Mouse (Mus musculus): ENCODE measurements around the gene Zfp697. TPM values are rescaled to one million over a fixed set of nuclear protein-coding genes. Genes with fewer than 3 reads are reported as not detected.

The Zfp697 gene
- 0.12 TPM in 1 of 2 replicates, not detected in the other for total RNA-seq (2017)

DNA sequence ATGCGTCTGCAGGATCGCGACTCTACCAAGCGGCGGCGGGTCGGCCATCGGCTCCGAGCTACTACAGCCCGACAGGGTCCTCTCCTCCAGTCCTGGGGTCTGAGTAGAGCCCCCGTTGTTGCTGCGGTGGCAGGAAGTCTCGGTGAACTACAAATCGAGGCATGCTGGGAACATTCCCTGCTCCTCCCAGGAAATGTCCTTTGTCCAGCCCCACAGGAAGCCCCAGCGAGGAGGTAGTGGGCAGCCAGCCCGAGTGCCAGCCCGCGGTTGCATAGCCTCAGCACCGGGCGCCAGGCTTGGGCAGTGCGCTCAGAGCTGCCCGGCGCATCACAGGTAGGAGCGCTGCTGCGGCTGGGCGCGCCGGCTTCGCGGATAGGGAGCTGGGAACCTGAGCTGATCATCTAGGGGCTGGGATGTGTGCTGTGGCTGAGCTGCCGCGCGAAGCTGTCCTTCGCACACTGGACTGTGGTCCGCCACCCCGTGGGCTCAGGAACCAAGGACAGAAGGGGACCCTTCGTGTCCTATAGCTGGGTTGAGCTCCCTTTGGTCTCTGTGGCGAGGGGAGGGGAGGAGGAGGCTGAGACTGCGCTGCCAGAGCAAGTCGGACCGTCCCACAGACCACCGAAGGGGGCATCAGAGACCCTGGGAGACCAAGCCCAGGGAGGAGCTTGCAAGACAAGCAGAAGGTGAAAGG, at the start of gene Zfp697:
Gene Zfp697 (plus strand): TSS at position 216 of the 694 bp plus-strand sequence.
- peak; percentile 21; the same call in 1 of the 2 replicates for ATAC-seq (ENCODE audit: extremely low read depth, insufficient number of reproducible peaks, low FRiP score, poor library complexity, severe bottlenecking)

GRCm38 (mm10) chr3:98334010-98334409, 48.3 kb upstream of the Zfp697 start:
- no peak for ATAC-seq (ENCODE audit: extremely low read depth, insufficient number of reproducible peaks, low FRiP score, poor library complexity, severe bottlenecking)

GRCm38 (mm10) chr3:98335331-98335730, 46.9 kb upstream of the Zfp697 start:
- ATAC-seq (ENCODE audit: extremely low read depth, insufficient number of reproducible peaks, low FRiP score, poor library complexity, severe bottlenecking): no peak

- ATAC-seq (ENCODE audit: extremely low read depth, insufficient number of reproducible peaks, low FRiP score, poor library complexity, severe bottlenecking): no peak
Measured at GRCm38 (mm10) chr3:98335886-98336285, 46.4 kb upstream of the Zfp697 start.

GRCm38 (mm10) chr3:98336661-98337654, 45.3 kb upstream of the Zfp697 start:
- ATAC-seq (ENCODE audit: extremely low read depth, insufficient number of reproducible peaks, low FRiP score, poor library complexity, severe bottlenecking): peak; percentile 58

DNA sequence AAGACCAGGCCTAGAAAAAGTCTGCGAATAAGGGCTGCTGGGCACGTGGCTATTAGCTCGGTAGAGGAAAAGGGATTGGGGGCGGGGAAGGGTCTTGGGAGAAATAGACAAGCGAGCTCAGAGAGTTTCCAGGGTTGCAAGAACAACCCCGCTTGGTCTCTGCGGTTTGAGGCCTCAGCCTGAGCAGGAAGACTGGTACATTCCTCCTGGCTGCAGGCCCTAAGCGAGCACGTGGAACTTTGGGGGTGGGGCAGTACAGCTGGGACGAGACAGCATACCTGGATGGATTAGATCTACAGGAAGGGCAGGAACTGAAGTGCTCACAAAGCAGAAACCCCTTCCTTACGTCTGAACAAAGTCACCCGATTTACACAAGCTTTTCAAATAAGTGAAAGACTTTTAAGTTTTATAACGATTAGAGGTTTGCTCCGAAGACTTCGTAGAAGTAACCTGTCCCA, 43.6 kb upstream of the Zfp697 start:
- ATAC-seq (ENCODE audit: extremely low read depth, insufficient number of reproducible peaks, low FRiP score, poor library complexity, severe bottlenecking): no peak

DNA sequence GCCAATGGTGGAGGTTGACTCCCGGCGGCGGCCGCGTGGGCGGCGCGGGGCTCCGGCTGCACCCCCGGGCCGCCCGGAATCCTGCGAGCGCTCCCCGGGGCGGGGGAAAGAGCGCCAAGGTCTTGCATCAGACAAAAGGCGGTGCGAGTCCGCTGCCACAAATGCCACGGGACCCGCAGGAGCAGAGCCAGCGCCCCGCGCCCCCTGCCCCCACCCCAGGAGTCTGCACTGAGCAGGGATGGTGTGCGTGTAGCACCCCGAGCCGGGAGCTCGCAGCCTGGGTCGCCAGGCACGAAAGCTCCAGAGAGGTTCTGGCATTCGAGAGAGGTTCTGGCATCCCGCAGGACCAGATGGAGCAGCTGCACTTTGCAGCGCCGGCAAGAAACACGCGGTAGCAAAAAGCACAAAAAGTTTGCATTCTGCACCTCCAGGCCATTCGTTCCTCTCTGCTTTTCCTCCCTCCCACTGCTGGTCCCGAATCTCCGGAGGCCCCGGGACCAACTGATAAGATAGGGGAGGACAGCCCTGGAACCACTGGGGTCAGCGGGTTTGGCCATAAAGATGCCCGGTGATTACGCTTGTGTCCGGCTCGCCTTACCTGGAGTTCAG, 43.1 kb upstream of the Zfp697 start:
- no peak for ATAC-seq (ENCODE audit: extremely low read depth, insufficient number of reproducible peaks, low FRiP score, poor library complexity, severe bottlenecking)

DNA sequence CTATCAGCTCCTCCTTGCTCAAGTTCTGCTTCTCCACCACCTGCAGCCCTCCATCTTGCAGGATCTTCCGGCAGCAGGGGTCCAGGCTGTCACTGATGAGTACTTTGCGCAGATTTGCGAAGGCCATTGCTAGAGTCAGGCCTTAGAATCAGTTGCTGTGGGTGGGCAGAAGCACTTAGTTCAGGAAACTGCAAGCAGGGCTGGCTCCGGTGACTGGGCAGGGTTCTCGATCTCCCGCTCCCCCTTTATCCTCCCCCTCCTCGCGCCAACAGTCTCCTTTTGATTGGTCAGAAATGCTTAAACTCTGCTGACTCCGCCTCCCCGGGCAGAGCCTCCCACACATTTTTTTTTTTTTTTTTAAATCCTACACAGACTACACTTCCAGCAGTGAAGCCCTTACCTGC, 42.6 kb upstream of the Zfp697 start, which contains the start of gene Phgdh:
Gene Phgdh (minus strand): TSS at position 285 of the 404 bp plus-strand sequence.
- peak; percentile 59 for ATAC-seq (ENCODE audit: extremely low read depth, insufficient number of reproducible peaks, low FRiP score, poor library complexity, severe bottlenecking)

- ATAC-seq (ENCODE audit: extremely low read depth, insufficient number of reproducible peaks, low FRiP score, poor library complexity, severe bottlenecking): no peak
Measured at GRCm38 (mm10) chr3:98340818-98341594, 41.3 kb upstream of the Zfp697 start.

GRCm38 (mm10) chr3:98343235-98343634, 39.0 kb upstream of the Zfp697 start:
- no peak for ATAC-seq (ENCODE audit: extremely low read depth, insufficient number of reproducible peaks, low FRiP score, poor library complexity, severe bottlenecking)

DNA sequence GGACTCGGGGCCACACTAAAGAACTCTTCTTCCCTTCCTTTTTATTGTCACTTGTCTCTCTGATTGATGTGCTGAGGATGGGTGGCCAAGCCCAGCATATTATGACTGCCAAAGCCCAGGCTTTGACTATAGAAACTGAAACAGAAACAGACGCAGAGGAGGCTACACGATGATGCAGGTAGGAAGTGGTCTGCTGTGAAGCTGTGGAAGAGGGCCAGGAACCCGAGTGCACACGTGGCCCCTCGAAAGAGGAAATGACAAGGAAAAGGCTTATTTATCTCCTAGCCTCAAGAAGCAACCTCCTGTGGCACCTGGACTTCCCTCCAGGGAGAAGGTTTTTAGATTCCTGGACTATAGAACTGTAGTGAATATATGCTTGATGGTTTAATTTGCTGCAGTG, 34.2 kb upstream of the Zfp697 start:
- ATAC-seq (ENCODE audit: extremely low read depth, insufficient number of reproducible peaks, low FRiP score, poor library complexity, severe bottlenecking): peak; percentile 95

DNA sequence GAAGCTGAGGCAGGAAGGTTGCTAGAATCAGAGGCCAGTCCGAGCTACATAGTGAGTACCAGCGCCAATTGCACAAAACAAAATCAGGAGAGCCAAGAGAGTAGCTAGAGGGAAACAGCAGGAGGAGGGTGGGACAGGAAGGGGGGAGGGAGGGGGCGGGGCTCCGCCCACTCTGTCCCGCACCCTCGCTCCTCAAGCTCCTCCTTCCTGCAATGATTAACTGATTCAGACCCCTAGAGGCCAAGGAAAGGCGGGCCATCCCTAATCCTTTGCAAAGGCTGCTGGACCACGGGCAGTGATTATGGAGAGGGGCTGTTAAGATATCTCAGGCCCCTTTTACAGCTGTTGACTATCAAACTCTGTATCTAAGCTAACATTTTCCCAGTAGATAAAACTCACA, 33.6 kb upstream of the Zfp697 start:
- peak; percentile 21; the same call in 1 of the 2 replicates for ATAC-seq (ENCODE audit: extremely low read depth, insufficient number of reproducible peaks, low FRiP score, poor library complexity, severe bottlenecking)

DNA sequence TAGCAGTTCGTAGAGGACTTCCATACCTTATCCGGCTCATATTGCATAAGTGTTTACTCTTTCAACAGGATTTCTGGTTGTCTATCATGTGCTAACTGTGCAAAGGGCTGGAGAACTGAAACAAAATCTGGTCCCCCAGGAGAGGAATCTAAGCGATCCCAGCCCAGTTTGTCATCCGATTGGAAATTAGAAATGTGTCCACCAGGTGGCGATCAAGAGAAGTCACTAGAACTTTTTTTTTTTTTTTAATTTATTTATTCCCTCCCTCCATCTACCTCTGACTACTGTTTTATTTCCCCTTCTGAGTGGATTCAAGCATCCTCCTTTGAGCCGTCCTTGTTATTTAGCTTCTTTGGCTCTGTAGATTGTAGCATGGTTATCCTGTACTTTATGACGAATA, 28.4 kb upstream of the Zfp697 start:
- ATAC-seq (ENCODE audit: extremely low read depth, insufficient number of reproducible peaks, low FRiP score, poor library complexity, severe bottlenecking): no peak

GRCm38 (mm10) chr3:98355344-98356025, 26.8 kb upstream of the Zfp697 start:
- ATAC-seq (ENCODE audit: extremely low read depth, insufficient number of reproducible peaks, low FRiP score, poor library complexity, severe bottlenecking): no peak

DNA sequence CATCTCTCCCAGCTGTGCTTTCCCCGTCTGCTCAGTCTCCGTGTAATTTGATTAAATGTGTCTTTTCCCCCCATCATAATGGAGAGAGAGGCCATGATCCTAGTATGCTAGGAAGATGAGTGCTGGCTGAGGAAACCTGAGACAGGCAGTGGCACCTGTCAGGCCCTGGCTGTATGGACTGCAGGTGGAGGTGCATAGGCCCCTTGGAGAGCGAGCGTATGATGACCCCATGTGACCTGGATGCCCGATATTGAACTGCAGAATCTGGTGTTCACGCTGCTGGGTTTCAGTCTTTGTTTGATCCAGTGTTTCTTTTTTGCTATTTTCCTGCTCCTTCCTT, 26.3 kb upstream of the Zfp697 start:
- no peak for ATAC-seq (ENCODE audit: extremely low read depth, insufficient number of reproducible peaks, low FRiP score, poor library complexity, severe bottlenecking)

DNA sequence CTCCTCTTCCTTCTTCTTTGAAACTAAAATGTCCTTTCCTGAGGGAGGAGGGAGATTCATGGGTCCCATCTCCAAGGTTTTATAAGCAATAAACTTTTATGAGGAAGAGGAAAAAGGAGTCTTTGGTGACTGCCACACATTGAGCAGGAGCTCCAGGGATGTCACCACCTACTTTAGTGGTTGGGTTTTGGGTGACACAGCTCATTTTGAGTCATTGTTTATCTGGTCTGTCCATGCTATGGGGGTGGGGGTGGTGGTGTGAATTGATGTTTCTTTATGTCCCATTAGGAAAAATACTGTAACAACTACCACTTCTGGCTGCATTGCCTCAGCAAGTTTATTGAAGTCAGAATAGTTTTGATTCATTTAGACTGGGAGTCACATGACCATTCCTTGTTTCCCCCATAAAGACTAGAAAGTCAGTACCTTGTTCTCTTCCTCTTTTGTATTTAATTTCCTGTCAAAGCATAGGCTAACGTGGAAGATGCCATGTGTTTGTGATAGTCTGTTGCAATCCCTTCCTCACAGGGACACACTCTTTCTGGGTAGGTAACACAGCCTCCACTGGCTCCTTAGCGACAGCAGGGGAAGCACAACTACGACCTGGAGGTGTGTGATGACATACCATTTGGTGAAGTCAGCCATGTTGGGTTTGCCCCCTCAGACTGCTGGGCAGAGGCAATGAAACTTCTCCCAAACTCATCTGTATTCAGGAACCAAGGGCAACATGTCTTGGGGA, 25.5 kb upstream of the Zfp697 start:
- ATAC-seq (ENCODE audit: extremely low read depth, insufficient number of reproducible peaks, low FRiP score, poor library complexity, severe bottlenecking): no peak

GRCm38 (mm10) chr3:98362753-98363152, 19.5 kb upstream of the Zfp697 start:
- peak; percentile 46; the same call in 1 of the 2 replicates for ATAC-seq (ENCODE audit: extremely low read depth, insufficient number of reproducible peaks, low FRiP score, poor library complexity, severe bottlenecking)
